Mouse (Mus musculus) granulocyte monocyte progenitor cell, adult 5-6 weeks (primary cell): ENCODE results near the gene Gm42715. TPM values are rescaled to one million over a fixed set of nuclear protein-coding genes. Genes with fewer than 3 reads are reported as not detected.
"Not testable (repeated sequence)": the region's sequence is repeated elsewhere in the genome, so short reads cannot be mapped to it uniquely, and the experiment has no call there.

Experiments used
- ATAC-seq: replicated peaks from 2 replicates; pipeline ENCODE4 v1.8.0; 2016; ENCODE audit warnings: mild to moderate bottlenecking, moderate TSS enrichment, inconsistent platforms; ENCODE audit not compliant: poor library complexity, severe bottlenecking
- total RNA-seq, 2 experiments: library from RNA; stranded (forward) in 1 of 2; stranded (reverse) in 1 of 2; fragments of 200-712, 200-1000 nt in 1 of 2; fragments of >200 nt in 1 of 2; fragmentation: Nextera tagmentation in 1 of 2; gene quantifications; 2 replicates each; pipeline ENCODE4 v1.2.3; 2014 to 2017

The Gm42715 gene
- total RNA-seq (2014; fragmentation: Nextera tagmentation): 25.2 and 31.5 TPM in 2 replicates
- 5.7 and 6.4 TPM in 2 replicates for total RNA-seq (2017)

DNA sequence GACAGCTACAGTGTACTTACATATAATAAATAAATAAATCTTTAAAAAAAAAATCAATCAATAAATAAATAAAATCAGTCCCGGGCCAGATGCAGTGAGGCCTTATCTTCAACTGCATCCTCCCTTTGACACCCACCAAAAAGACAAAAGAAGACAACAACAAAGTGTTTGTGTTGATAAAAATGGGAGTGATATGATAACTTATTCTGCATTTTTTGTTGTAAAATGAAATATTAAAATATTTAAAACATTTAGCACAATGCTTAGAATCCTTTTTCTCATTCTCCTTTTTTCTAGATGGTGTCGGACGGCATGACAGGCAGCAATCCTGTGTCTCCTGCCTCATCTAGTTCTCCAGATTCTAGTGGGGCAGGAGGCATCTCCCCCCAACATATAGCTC, at the start of gene Gm42715:
Gene Gm42715, plus strand, starts transcription at position 301 of the 400 bp plus-strand sequence.
- ATAC-seq: no peak

DNA sequence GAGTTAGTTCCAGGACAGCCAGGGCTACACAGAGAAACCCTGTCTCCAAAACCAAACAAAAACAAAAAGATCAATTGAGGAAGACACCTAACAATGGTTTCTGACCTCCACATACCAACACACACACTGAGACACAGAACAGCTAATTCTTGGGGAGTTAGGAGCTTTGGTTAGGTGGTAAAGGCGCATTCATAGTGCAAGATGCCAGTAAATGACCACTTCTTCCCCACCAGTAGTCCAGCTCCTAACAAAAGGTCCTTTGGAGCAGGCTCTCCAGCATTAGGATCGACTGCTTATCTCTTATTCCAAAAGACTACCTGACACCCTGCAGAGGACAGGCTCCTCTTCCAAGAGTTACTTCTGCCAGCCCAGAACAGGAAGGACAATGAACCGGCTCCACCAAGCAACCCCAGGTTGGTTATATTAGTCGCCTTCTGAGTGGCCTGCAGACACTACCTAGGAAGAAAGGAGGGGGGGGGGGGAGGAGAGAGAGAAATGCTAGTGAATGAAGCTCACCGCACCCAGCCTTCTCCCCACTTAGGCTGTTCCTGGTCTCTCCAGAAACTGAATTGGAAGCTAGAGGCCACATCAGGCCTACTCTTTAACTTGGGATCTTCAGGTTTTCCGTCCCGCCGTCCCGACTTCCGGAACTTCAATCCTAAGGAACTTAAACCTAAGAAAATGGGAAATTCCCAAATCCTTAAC, 49.2 kb upstream of the Gm42715 start:
- ATAC-seq: peak; percentile 6

DNA sequence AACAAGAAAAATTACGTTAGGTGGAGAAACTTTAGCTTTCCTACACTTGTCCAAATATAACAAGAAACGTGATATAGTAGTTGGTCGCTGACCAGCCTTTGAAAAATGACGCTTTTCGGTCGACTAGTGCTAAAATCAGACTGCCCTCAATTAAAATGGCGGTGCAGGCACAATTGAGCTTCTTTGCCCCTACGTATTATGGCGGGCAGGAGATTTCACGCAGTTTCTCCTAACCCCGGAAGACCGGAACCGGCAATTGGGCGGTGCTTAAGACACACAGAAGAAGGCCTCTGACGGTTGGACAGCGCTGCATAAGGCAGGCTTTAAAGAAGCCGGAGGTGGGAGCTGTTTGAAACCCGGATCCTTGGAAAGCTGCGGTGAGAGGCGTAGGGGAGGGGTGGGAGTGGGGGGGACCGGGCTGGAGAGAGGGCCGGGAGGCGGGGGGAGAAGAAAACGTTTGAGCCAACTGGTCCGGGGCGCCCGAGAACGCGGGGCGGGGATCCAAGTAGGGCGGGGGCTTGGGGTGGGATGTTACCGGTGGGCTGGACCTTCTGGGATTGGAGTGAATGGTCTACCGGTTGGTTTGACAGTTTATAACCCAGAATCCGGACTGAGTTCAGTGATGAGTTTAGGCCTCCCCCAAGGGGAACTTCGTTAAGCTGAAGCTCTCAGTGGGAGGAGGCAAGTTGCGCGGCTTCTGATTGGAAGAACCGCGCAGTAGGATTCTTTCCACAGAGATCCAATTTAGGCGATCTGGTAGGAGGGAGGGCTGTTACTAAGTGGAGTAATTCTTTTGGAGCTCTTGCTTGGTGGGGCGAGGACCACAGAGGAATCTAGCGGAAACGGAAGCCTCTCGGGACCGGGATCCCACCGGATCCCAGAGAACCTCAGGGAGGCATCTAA, 48.4 kb upstream of the Gm42715 start:
- peak; percentile 75 for ATAC-seq

DNA sequence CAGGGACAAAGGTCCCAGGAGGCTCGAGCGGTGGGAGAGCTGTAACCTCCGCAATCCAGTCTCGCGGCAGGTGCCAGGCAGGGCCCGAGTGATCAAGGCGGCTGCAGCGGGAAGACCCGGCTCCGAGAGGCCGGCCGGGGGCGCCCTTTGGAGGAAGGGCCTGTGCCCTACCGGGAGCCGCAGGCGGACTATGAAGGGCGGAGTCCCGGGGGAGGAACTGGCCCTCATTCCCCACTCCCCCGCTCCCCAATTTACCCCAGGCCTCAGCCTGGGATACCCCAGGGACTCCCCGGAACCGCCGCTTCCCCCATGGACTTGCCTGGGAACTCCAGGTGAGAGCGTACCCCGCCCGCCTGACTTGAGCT, 47.8 kb upstream of the Gm42715 start:
- peak; percentile 45 for ATAC-seq

DNA sequence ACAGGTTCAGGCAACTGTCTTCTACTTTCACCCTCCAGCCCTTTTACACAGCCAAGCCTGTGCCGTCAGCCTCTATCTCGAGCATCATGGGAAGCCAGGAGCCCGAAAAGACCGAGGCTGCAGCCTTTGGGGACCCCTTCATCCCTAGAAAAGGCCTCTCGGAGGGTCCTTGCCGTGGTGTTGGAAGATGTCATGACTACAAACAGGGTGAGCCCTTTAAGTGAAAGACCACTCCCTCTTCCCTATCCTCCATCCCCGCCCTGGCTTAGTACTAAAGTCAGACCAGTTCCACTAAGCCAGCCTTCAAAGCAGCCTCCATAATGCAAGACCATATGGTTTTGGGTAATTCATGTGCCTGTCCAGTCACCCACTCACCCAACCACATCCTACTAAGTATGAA, 47.3 kb upstream of the Gm42715 start:
- ATAC-seq: no peak

DNA sequence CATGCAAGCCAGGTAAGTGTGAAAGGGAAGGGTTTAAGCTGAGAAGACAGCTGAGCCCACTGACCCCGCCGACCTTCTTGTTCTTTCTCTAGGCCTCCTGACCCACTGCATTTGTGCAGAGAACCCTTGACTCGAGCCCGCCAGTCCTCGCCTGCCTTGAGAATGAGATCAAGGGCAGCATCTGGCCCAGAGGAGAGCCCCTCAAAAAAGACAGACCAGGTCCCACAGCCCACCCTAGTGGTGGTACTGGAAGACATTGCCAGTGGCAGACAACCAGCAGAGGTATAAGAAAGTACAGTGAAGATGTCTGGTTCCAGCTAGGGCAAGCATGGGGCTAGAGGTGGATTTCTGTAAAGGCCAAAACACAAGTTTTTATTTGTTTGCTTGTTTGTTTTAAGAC, 45.7 kb upstream of the Gm42715 start:
- no peak for ATAC-seq

DNA sequence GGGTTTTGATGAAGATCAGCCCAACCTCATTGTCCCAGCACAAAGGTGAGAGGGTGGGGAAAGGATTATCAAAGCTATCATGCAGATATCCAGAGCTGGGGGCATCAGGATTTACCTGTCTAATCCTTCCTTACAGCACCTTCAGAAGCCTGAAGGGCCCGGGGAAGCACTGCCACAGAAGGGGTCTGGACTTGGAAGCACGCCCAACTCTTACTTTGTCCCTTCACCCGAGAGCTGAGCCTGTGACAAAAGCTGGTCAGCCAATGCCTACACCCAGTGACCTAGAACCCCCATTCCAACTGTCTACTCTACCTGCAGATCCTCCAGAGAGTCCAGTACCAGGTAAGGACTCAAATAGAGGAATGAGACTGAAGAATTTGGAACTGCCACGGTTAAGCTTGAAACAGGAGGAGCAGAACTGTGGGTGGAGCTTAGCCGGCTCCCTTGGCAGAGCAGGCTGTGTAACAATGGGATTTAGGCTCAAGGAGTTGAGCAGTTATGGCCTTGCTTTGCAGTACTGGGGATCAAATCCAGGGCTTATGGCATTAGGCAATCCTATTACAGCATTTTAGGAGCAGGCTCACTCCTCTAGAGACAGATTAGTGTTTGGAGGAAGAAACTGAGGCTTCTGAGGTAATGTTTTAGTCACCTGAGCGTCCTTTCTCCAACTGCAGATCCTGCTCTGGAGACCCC, 44.9 kb upstream of the Gm42715 start:
- no peak for ATAC-seq

DNA sequence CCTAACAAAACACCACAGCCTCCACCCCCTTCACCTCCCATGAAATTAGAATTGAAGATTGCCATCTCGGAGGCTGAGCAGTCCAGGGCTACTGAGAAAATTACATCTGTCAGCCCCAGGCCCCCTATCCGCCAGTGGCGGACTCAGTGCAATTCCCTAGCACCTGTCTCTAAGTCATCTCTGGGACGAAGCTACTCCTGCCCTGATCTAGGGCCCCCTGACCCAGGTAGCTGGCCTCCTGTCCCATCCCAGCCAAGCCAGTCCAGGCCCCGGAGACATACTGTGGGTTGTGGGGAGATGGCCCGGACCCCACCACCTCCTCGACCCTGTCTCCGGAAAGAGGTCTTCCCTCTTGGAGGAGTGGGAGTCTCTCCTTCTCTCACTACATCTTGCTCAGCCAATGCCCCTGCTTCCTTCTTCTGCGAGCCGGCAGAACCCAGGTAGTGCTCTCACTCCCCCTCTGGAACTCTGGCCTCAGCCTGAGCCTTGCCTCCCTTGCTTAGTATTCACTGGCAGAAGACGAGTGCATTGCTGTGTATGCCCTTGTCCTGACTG, 44.1 kb upstream of the Gm42715 start:
- ATAC-seq: no peak

DNA sequence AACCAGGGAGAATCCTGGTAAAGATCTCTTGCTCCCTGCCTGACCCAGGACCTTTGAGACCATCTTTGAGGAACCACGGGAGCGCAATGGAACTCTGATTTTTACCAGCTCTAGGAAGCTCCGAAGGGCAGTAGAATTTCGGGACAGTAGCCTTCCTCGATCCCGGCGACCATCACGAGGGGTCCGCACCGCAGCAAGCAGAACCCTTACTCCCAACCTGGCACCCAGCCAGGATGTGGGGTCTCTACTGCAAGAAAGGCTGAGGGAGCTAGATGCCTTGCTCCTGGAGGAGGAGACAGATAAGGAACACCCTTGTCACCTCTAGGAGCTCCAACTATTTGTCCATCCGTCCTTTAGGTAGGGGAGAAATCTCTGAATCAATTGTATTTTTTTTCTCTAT, 43.0 kb upstream of the Gm42715 start:
- no peak for ATAC-seq

DNA sequence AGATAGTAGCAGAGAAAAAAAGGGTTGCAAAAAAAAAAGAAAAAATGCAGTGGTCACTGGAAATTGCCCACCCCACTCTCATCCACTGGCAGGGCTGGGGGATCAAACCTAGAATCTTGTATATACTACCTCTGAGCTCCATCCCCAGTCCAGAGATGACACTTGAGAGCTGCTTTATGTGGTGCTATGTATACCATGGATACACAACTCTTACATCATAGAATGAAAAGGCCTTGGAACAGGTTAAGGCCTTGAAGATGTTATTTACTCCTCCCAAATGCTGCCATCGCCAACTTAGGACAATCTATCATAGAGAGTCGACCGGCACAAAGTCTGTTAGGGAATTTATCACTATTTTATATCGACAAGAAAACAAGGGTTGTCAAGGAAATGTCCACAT, 42.5 kb upstream of the Gm42715 start:
- ATAC-seq: no peak

DNA sequence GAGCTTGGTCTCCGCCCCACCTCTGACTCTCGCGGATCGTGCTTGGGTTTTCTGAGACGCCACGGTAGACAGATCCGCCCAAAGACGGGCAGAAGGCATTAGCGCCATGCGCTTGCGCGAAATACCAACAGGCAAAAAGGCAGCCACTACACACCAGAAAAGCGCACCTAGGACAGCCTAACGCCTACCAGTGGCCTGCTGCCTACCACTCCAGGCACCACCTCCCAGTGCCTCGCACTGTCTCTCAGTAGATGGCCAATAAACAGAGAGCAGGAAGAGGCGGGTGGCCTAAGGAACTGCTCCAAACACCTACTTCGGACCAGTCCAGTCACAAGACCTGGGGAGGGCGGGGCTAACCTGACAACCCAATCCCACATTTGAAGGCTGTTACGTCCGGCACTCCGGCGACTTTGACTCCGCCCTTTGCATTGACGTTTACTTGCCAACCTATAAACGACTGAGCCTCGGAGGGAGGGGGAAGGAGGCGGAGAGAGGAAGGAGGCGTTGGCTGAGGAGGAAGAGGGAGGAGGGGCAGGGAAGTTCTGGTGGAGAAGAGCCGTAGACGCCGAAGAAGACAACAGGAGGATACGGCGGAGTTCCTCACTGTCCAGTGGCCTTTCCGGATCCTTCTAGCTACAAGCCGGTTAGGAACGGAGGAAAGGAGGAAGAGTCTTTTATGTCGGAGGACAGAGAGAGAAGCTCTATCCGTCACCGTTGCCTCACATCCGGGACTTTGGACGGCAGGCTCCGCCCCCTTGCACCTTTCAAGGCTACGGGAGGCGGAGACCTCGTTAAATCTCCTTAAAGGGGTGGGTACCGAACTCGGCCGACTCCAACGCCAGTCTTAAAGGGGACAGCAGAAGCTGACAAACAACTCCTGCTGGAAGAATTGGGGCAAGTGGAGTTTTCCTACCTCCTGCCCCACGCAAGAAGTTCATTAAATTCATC, 41.4 kb upstream of the Gm42715 start:
- ATAC-seq: peak; percentile 74

DNA sequence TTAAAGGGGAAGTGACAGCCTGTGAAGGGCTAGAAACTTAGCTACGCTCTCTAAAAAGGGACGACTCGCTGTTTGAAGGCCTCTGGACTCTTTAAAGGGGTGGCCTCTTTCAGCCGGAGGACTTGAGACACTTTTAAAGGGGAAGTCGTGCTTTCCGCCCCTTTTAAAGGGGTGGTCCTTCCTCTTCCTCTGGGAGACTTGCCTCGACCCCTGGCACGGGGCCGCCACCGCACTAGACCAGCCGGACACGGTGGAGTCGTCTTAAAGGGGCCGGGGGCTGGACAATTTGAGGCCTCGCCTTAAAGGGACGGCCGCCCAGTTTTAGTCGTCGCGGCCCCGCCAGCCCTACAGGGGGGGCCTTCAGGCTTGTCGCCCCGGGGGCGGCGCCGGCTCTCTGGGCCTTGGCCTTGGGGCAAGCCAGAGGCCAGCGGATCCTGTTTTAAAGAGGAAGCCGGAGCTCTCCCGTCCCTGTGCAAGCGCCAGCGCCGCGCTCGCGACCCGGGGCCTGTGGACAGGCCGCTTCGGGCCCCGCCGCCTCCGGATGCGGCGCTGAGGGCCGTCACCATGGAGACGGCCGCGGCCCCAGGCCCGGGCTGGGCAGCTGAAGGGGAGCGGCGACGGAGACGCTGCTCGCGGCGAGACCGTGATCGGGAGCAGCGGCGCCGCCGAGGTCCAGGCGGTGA, 40.6 kb upstream of the Gm42715 start, which contains the start of gene Fbrs:
Gene Fbrs, plus strand, starts transcription at position 565 of the 683 bp plus-strand sequence.
- peak; percentile 52 for ATAC-seq

DNA sequence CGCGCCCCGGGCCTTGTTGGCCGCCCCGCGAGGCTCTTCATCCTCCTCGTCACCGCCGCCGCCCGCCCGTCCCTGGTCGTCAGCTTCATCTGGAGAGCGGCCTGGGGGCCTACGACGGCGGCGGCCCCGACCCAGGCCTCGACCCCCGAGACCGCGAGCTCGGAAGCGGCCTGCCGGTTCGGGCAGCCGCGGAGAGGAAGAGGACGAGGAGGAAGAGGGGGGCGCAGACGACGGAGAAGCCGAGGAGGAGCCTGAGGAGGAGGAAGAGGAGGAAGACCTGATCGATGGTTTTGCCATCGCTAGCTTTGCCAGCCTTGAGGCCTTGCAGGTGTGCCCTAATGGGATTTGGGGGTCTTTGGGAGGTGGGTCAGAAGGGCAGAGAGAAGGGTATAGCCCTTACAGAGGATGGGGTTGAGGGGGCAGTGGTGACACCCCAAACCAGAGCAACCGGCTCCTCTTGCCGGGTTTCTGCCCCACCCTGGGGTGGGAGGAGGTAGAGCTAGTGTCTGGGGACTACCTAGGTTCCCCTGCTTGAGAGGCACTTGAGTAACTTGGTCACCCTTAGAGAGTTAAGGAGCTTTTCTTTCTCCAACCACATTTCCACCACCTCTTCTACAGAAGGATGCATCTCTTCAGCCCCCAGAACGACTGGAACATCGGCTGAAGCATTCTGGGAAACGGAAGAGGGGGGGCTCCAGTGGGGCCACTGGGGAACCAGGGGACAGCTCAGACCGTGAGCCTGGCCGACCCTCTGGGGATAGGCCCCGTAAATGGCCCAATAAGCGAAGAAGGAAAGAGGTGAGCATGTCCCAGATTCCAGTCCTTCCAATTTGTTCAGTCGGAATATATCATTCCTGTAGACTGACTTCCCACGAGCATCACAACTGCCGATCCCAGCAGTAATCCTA, 39.8 kb upstream of the Gm42715 start:
- no peak for ATAC-seq

DNA sequence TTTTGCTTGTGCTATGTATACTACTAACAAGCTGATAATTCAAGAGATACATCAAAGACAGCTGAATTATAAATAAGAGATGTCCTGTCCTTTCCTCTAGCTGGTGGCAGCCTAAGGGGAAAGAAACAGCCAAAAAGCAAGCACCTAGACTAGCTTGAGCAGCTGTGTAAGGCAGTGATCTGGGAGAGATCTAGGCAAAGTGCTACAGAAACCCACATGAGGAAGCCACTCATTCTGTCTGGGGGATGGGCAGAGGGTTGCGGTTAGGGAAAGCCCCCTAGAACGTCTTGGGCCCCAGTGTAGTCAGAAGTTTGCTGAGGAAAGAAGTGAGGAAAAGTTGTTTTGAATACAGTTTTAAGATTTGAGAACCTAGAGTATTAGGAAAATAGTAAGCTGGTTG, 39.1 kb upstream of the Gm42715 start:
- peak; percentile 24 for ATAC-seq

DNA sequence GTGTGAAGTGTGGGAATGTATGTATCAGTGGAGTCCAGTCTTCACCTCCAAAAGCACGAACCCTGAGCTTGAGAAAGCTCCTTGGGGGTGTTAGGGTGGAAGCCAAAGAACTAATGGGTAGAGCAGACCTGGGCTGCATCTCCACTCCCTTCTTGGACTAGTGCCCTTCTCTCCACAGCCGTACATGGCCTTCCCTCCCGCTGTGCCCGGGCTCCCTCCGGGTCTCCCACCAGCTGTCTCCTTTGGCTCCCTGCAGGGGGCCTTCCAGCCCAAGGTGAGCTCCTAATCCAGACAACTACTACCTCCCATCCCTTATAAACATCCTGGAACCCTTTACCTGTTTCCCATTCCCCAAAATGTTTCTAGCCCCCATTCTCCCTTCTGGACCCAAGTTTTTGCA, 34.0 kb upstream of the Gm42715 start:
- ATAC-seq: no peak

DNA sequence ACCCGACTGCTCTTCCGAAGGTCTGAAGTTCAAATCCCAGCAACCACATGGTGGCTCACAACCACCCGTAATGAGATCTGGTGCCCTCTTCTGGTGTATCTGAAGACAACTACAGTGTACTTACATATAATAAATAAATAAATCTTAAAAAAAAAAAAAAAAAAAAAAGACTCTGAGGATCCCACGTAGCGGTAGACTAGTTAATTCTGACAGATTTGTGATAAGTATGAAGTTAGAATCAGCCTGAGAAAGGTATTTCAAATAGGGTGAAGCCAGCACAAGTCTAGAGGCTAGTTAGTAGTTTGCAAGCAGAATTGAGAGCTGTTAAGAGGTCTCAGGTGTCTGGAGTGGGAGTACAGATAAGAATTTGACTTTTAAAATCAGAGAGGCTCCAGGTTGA, 31.0 kb upstream of the Gm42715 start:
- ATAC-seq: not testable (repeated sequence)

DNA sequence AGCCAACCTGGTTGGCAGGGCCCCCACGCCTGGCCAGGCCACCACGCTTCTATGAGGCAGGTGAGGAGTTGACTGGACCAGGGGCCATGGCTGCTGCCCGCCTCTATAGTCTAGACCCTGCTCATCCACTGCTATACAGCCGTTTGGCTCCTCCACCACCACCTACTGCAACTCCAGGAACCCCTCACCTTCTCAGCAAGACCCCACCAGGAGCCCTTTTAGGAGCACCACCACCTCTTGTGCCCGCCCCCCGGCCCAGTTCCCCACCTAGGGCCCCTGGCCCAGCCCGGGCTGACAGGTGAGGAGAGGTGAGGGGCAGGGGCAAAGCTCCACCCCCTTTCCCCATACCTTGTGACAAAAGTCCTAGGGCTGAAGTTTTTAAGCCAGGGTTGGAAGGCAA, 29.4 kb upstream of the Gm42715 start:
- no peak for ATAC-seq

DNA sequence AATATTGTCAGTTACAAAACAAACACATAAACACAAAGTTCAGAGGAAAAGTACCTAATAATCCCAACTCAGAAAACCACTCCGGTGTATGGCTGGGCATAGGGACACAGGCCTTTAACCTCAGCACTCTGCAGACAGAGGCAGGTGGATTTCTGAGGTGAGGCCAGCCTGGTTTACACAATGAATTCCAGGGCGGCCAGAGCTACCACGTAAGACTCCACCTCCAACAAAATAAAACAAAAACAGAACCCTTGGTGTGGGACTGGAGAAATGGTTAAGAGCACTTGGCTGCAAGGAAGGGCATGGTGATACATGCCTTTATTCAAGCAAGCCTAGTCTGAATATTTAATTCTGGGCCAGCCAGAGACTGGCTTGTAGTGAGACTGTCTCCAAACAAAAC, 27.5 kb upstream of the Gm42715 start:
- ATAC-seq: no peak
